Mouse (Mus musculus) small intestine, adult 2 months (tissue): ENCODE measurements at regions not wholly inside any gene's neighbourhood (a gene's known extent, or its start where the extent isn't known, plus 50 kb on each side); places are given as distances from the start of the nearest gene placed in this dataset.

ENCODE experiments used
- CTCF ChIP-seq: fragments of 200-500 bp; IDR thresholded peaks from 2 replicates; pipeline ENCODE4 v1.5.1; 2012; ENCODE audit warnings: low read depth, mild to moderate bottlenecking, control low read depth, inconsistent platforms, low read length, moderate library complexity, mixed read lengths; ENCODE audit not compliant: insufficient replicate concordance, insufficient read length; ENCODE audit errors: extremely low read depth
- POLR2A ChIP-seq: fragments of 200-500 bp; IDR thresholded peaks from 2 replicates; pipeline ENCODE4 v1.6.1; 2012; ENCODE audit warnings: low read depth, mild to moderate bottlenecking, control low read depth, inconsistent platforms, low read length, moderate library complexity

DNA sequence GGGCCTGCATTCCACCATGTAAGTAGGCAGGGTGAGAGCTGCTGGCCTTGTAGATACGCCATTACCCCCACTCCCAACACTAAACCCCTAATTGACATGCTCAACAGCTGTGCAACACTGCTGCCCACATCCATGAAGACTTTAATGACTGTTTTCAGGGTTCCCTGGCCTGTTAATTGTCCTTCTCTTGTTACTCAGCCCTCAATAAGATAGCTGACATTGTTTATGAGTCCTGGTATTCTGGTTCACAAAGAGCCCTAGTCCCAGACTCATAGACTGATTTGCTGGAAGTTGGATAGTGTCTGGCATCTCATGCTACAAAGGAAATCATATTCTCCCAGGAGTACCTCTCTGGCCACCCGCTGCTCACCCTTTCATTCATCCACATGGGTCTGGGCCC is 186.1 kb upstream of the A1bg start:
- TF ChIP-seq POLR2A (no peak), CTCF (no peak)
